Mouse (Mus musculus): ENCODE data around the gene Serinc4. TPM values are rescaled to one million over a fixed set of nuclear protein-coding genes. Genes with fewer than 3 reads are reported as not detected.

Serinc4 gene
- total and polyA plus RNA-seq, 2 experiments from 2014 or later = 1.5 to 1.8 TPM

DNA sequence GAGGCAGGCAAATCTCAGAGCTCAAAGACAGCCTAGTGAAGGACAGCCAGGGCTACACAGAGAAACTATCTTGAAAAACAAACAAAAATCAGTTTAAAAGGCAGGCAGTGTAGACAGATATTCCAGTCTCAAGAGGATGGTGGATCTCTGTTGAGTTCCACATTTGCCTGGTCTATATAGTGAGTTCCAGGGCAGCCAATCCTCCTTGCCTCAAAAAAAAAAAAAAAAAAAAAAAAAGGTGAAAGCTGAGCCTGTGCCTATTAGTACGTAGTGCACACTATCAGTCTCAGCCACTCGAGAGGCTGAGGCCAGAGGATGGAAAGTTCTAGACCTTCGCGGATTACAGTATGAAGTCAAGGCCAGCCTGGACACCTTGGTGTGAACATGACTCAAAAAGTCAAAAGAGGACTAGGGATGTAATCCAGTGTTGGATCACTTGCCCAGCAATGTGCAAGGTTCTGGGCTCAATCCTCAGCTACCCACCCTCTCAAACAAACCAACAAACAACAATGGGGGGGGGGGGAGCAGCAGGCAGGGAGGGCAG lies 43.7 kb downstream of the Serinc4 start:
- Histone ChIP-seq H3K9ac (replicated peaks; ENCODE audit: low read length, poor library complexity, severe bottlenecking) (peak overlapping the region; percentile 93), H3K4me2 (ENCODE audit: low read depth, low read length, poor library complexity, severe bottlenecking) (peak overlapping the region; percentile 45), H3K4me3 (ENCODE audit: low read depth, low read length) (peak overlapping the region; percentile 97), H3K9me3 (ENCODE audit: low read length) (no peaks in the 10 kb centered on the region), H3K27me3 (ENCODE audit: insufficient read depth, low read length) (no peaks in the 10 kb centered on the region), H3K36me3 (ENCODE audit: insufficient read depth, low read length) (no peaks in the 10 kb centered on the region), H3K4me1 (ENCODE audit: insufficient read depth, low read length) (peaks cover 9% of the 10 kb centered on the region; the same call in 1 of the 2 replicates), H3K27ac (ENCODE audit: low read depth, low read length) (peak overlapping the region; percentile 97)
- ATAC-seq (ENCODE audit: low FRiP score) (peak; percentile 13; the same call in 1 of the 2 replicates), DNase-seq (ENCODE audit: low spot score) (peak; percentile 28)
- no peak for TF ChIP-seq CTCF (IDR thresholded peaks at IDR 0.05)
- WGBS = 14% methylated on average over 4 of the region's 4 CpGs

- 31% methylated on average over 4 of the region's 4 CpGs for WGBS
- no peak overlapping the region for H3K9ac ChIP-seq (replicated peaks; ENCODE audit: low read length, poor library complexity, severe bottlenecking)
- no peaks in the 10 kb centered on the region for H3K9me3 ChIP-seq (ENCODE audit: low read length)
- no peak overlapping the region for H3K27ac ChIP-seq (ENCODE audit: low read depth, low read length)
- no peaks in the 10 kb centered on the region for H3K27me3 ChIP-seq (ENCODE audit: insufficient read depth, low read length)
- no peak for DNase-seq (ENCODE audit: low spot score)
- H3K36me3 ChIP-seq (ENCODE audit: insufficient read depth, low read length) = 0 out of 2 replicates have a peak, but pooled peaks cover 3% of the 10 kb centered on the region
- H3K4me2 ChIP-seq (ENCODE audit: low read depth, low read length, poor library complexity, severe bottlenecking) = no peak overlapping the region
- ATAC-seq (ENCODE audit: low FRiP score) = no peak
- H3K4me1 ChIP-seq (ENCODE audit: insufficient read depth, low read length) = no peaks in the 10 kb centered on the region
- peak; percentile 36; the same call in 1 of the 2 replicates for TF ChIP-seq CTCF (IDR thresholded peaks at IDR 0.05)
- no peak overlapping the region for H3K4me3 ChIP-seq (ENCODE audit: low read depth, low read length)
Measured at GRCm38 (mm10) chr2:121408160-121408559, 48.4 kb downstream of the Serinc4 start.

DNA sequence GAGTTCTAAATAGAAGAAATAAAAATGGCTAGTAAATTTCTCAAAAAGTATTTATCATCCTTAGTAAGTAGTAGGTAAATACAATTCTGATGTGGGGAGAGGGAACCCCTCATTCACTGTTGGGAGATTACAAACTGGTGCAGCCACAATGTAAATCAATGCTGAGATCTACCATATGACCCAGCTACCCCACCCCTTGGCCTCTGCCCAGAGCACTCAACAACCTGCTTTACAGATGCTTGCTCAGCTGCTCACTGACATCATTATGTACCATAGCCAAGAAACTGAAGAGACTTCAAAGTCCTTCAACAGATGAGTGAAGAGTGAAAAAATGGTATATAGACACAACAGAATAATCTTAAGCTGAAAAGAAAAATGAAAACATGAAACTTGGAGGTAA lies 53.3 kb downstream of the Serinc4 start:
- H3K4me1 ChIP-seq (ENCODE audit: insufficient read depth, low read length) = no peaks in the 10 kb centered on the region
- no peaks in the 10 kb centered on the region for H3K9me3 ChIP-seq (ENCODE audit: low read length)
- H3K27me3 ChIP-seq (ENCODE audit: insufficient read depth, low read length) = no peaks in the 10 kb centered on the region
- H3K36me3 ChIP-seq (ENCODE audit: insufficient read depth, low read length) = 0 out of 2 replicates have a peak, but pooled peaks cover 3% of the 10 kb centered on the region
- H3K4me3 ChIP-seq (ENCODE audit: low read depth, low read length) = no peak overlapping the region
- DNase-seq (ENCODE audit: low spot score) (no peak), ATAC-seq (ENCODE audit: low FRiP score) (no peak)
- H3K9ac ChIP-seq (replicated peaks; ENCODE audit: low read length, poor library complexity, severe bottlenecking) = no peak overlapping the region
- no peak overlapping the region for H3K4me2 ChIP-seq (ENCODE audit: low read depth, low read length, poor library complexity, severe bottlenecking)
- TF ChIP-seq CTCF (IDR thresholded peaks at IDR 0.05) = no peak
- no peak overlapping the region for H3K27ac ChIP-seq (ENCODE audit: low read depth, low read length)

- peak; percentile 94 for DNase-seq (ENCODE audit: low spot score)
- Histone ChIP-seq H3K27ac (ENCODE audit: low read depth, low read length) (no peak overlapping the region), H3K36me3 (ENCODE audit: insufficient read depth, low read length) (no peaks in the 10 kb centered on the region), H3K27me3 (ENCODE audit: insufficient read depth, low read length) (no peaks in the 10 kb centered on the region), H3K9ac (replicated peaks; ENCODE audit: low read length, poor library complexity, severe bottlenecking) (no peak overlapping the region), H3K4me1 (ENCODE audit: insufficient read depth, low read length) (no peaks in the 10 kb centered on the region), H3K9me3 (ENCODE audit: low read length) (no peaks in the 10 kb centered on the region), H3K4me3 (ENCODE audit: low read depth, low read length) (no peak overlapping the region), H3K4me2 (ENCODE audit: low read depth, low read length, poor library complexity, severe bottlenecking) (no peak overlapping the region)
- ATAC-seq (ENCODE audit: low FRiP score) = no peak
- 12% methylated on average over 8 of the region's 8 CpGs for WGBS
- peak; percentile 88 for TF ChIP-seq CTCF (IDR thresholded peaks at IDR 0.05)
Measured at GRCm38 (mm10) chr2:121396624-121397023, 60.0 kb downstream of the Serinc4 start.

Small RNA genes within 50 kb of the gene (microRNA-seq; reads per million reads assigned to microRNA genes)
- gene Gm22953 (ENCODE audit: borderline number of aligned reads) = not detected

Other genes starting within 250 kb of the Serinc4 start
- 262 and 292 TPM in 2 replicates for gene Trp53bp1, start 185.4 kb downstream of the Serinc4 start, total RNA-seq (2014; rRNA removed)
- 90.3 and 93.3 TPM in 2 replicates for gene Trp53bp1, start 185.4 kb downstream of the Serinc4 start, polyA plus RNA-seq (2015; fragmentation: Nextera tagmentation; extraction: Ambion mirVana)
- 137 and 154 TPM in 2 replicates for gene Map1a, start 167.2 kb downstream of the Serinc4 start, total RNA-seq (2014; rRNA removed)
- gene Map1a, start 167.2 kb downstream of the Serinc4 start, polyA plus RNA-seq (2015; fragmentation: Nextera tagmentation; extraction: Ambion mirVana) = 48.1 and 49.4 TPM in 2 replicates
- 16.9 and 22.1 TPM in 2 replicates for gene Ppip5k1, start 101.4 kb downstream of the Serinc4 start, total RNA-seq (2014; rRNA removed)
- 18.5 and 20.0 TPM in 2 replicates for gene Ppip5k1, start 101.4 kb downstream of the Serinc4 start, polyA plus RNA-seq (2015; fragmentation: Nextera tagmentation; extraction: Ambion mirVana)
- 105 and 147 TPM in 2 replicates for gene Ckmt1, start 99.1 kb downstream of the Serinc4 start, total RNA-seq (2014; rRNA removed)
- gene Ckmt1, start 99.1 kb downstream of the Serinc4 start, polyA plus RNA-seq (2015; fragmentation: Nextera tagmentation; extraction: Ambion mirVana) = 120 and 144 TPM in 2 replicates
- gene Strc, start 69.6 kb downstream of the Serinc4 start, total RNA-seq (2014; rRNA removed) = not detected in 2 replicates
- 0.02 TPM in 1 of 2 replicates, not detected in the other for gene Strc, start 69.6 kb downstream of the Serinc4 start, polyA plus RNA-seq (2015; fragmentation: Nextera tagmentation; extraction: Ambion mirVana)
- gene Pdia3, start 43.0 kb downstream of the Serinc4 start, total RNA-seq (2014; rRNA removed) = 61.9 and 77.1 TPM in 2 replicates
- 269 and 301 TPM in 2 replicates for gene Pdia3, start 43.0 kb downstream of the Serinc4 start, polyA plus RNA-seq (2015; fragmentation: Nextera tagmentation; extraction: Ambion mirVana)
- 2.7 and 3.8 TPM in 2 replicates for gene Catsper2, start 43.0 kb downstream of the Serinc4 start, total RNA-seq (2014; rRNA removed)
- 2.6 and 3.0 TPM in 2 replicates for gene Catsper2, start 43.0 kb downstream of the Serinc4 start, polyA plus RNA-seq (2015; fragmentation: Nextera tagmentation; extraction: Ambion mirVana)
- gene Ell3, start 12.5 kb downstream of the Serinc4 start, total RNA-seq (2014; rRNA removed) = 0.33 TPM in 1 of 2 replicates, not detected in the other
- gene Ell3, start 12.5 kb downstream of the Serinc4 start, polyA plus RNA-seq (2015; fragmentation: Nextera tagmentation; extraction: Ambion mirVana) = 1.6 and 2.6 TPM in 2 replicates
- gene Serf2, start 7.6 kb downstream of the Serinc4 start, total RNA-seq (2014; rRNA removed) = 235 and 284 TPM in 2 replicates
- gene Serf2, start 7.6 kb downstream of the Serinc4 start, polyA plus RNA-seq (2015; fragmentation: Nextera tagmentation; extraction: Ambion mirVana) = 271 and 278 TPM in 2 replicates
- 12.3 and 17.6 TPM in 2 replicates for gene Hypk, start 3.5 kb downstream of the Serinc4 start, total RNA-seq (2014; rRNA removed)
- 109 and 115 TPM in 2 replicates for gene Hypk, start 3.5 kb downstream of the Serinc4 start, polyA plus RNA-seq (2015; fragmentation: Nextera tagmentation; extraction: Ambion mirVana)
- 22.6 and 30.4 TPM in 2 replicates for gene Mfap1b, start 17.3 kb upstream of the Serinc4 start, total RNA-seq (2014; rRNA removed)
- gene Mfap1b, start 17.3 kb upstream of the Serinc4 start, polyA plus RNA-seq (2015; fragmentation: Nextera tagmentation; extraction: Ambion mirVana) = 56.2 and 57.4 TPM in 2 replicates
- gene Mfap1a, start 49.9 kb upstream of the Serinc4 start, total RNA-seq (2014; rRNA removed) = 13.9 and 14.2 TPM in 2 replicates
- 20.8 and 20.9 TPM in 2 replicates for gene Mfap1a, start 49.9 kb upstream of the Serinc4 start, polyA plus RNA-seq (2015; fragmentation: Nextera tagmentation; extraction: Ambion mirVana)
- gene Wdr76, start 49.9 kb upstream of the Serinc4 start, total RNA-seq (2014; rRNA removed) = 4.8 TPM in 2 replicates
- gene Wdr76, start 49.9 kb upstream of the Serinc4 start, polyA plus RNA-seq (2015; fragmentation: Nextera tagmentation; extraction: Ambion mirVana) = 1.8 and 2.1 TPM in 2 replicates

Data from midbrain, postnatal 0 days (tissue).